Mouse (Mus musculus): ENCODE measurements around the gene Zp1. TPM values are rescaled to one million over a fixed set of nuclear protein-coding genes. Genes with fewer than 3 reads are reported as not detected.
A peak's percentile ranks its signal among the peaks of the same experiment; 100 is the strongest.

The Zp1 gene
- total and polyA plus RNA-seq, 2 experiments from 2014 or later = 0.82 to 1.4 TPM

GRCm38 (mm10) chr19:10952021-10952939 lies 31.8 kb upstream of the Zp1 start:
- 36% methylated on average over 11 of the region's 11 CpGs for WGBS
- H3K9ac ChIP-seq (replicated peaks; ENCODE audit: low read length, poor library complexity, severe bottlenecking) = no peak overlapping the region
- peaks cover 9% of the 10 kb centered on the region; the same call in 1 of the 2 replicates for H3K4me1 ChIP-seq (ENCODE audit: insufficient read depth, low read length)

GRCm38 (mm10) chr19:10949558-10949957 lies 29.1 kb upstream of the Zp1 start:
- WGBS = 35% methylated on average over 9 of the region's 9 CpGs
- Histone ChIP-seq H3K36me3 (ENCODE audit: insufficient read depth, low read length) (peaks cover 7% of the 10 kb centered on the region), H3K4me2 (ENCODE audit: low read depth, low read length, poor library complexity, severe bottlenecking) (peak overlapping the region; percentile 100), H3K9ac (replicated peaks; ENCODE audit: low read length, poor library complexity, severe bottlenecking) (no peak overlapping the region; the same call in 1 of the 2 replicates), H3K9me3 (ENCODE audit: low read length) (no peaks in the 10 kb centered on the region), H3K4me1 (ENCODE audit: insufficient read depth, low read length) (peaks cover 17% of the 10 kb centered on the region; the same call in 1 of the 2 replicates), H3K27me3 (ENCODE audit: insufficient read depth, low read length) (no peaks in the 10 kb centered on the region), H3K27ac (ENCODE audit: low read depth, low read length) (0 out of 2 replicates have a peak overlapping the region, but pooled peaks have one; percentile 18), H3K4me3 (ENCODE audit: low read depth, low read length) (peak overlapping the region; percentile 78)
- peak; percentile 18 for DNase-seq (ENCODE audit: low spot score)
- TF ChIP-seq CTCF (IDR thresholded peaks at IDR 0.05) = no peak
- peak; percentile 20; the same call in 1 of the 2 replicates for ATAC-seq (ENCODE audit: low FRiP score)

More at GRCm38 (mm10) chr19:10952021-10952939, 31.8 kb upstream of the Zp1 start:
- Histone ChIP-seq H3K27ac (ENCODE audit: low read depth, low read length) (0 out of 2 replicates have a peak overlapping the region, but pooled peaks have one; percentile 26), H3K27me3 (ENCODE audit: insufficient read depth, low read length) (no peaks in the 10 kb centered on the region), H3K9me3 (ENCODE audit: low read length) (no peaks in the 10 kb centered on the region), H3K36me3 (ENCODE audit: insufficient read depth, low read length) (no peaks in the 10 kb centered on the region), H3K4me3 (ENCODE audit: low read depth, low read length) (no peak overlapping the region), H3K4me2 (ENCODE audit: low read depth, low read length, poor library complexity, severe bottlenecking) (no peak overlapping the region)
- no peak for TF ChIP-seq CTCF (IDR thresholded peaks at IDR 0.05)
- DNase-seq (ENCODE audit: low spot score) (peak; percentile 50), ATAC-seq (ENCODE audit: low FRiP score) (no peak)

- Histone ChIP-seq H3K9ac (replicated peaks; ENCODE audit: low read length, poor library complexity, severe bottlenecking) (peak within 1 kb of the TSS; percentile 80), H3K27ac (ENCODE audit: low read depth, low read length) (0 out of 2 replicates have a peak within 1 kb of the TSS, but pooled peaks have one; percentile 18), H3K9me3 (ENCODE audit: low read length) (no peaks in the 10 kb centered on the region), H3K4me2 (ENCODE audit: low read depth, low read length, poor library complexity, severe bottlenecking) (peak within 1 kb of the TSS; percentile 100), H3K27me3 (ENCODE audit: insufficient read depth, low read length) (no peaks in the 10 kb centered on the region), H3K4me1 (ENCODE audit: insufficient read depth, low read length) (peaks cover 17% of the 10 kb centered on the region; the same call in 1 of the 2 replicates), H3K36me3 (ENCODE audit: insufficient read depth, low read length) (peaks cover 12% of the 10 kb centered on the region), H3K4me3 (ENCODE audit: low read depth, low read length) (peak within 1 kb of the TSS; percentile 78)
- 0% methylated on average over 30 of the region's 30 CpGs for WGBS
- no peak for TF ChIP-seq CTCF (IDR thresholded peaks at IDR 0.05)
- ATAC-seq (ENCODE audit: low FRiP score) (peak; percentile 97), DNase-seq (ENCODE audit: low spot score) (peak; percentile 99)
Observed at GRCm38 (mm10) chr19:10949112-10949511, 28.7 kb upstream of the Zp1 start, which contains the start of gene Ccdc86. Ccdc86 (minus strand) TSS chr19:10949266.

- no peak for TF ChIP-seq CTCF (IDR thresholded peaks at IDR 0.05)
- Histone ChIP-seq H3K36me3 (ENCODE audit: insufficient read depth, low read length) (peaks cover 17% of the 10 kb centered on the region), H3K4me2 (ENCODE audit: low read depth, low read length, poor library complexity, severe bottlenecking) (peak overlapping the region; percentile 100), H3K4me3 (ENCODE audit: low read depth, low read length) (peak overlapping the region; percentile 78), H3K27ac (ENCODE audit: low read depth, low read length) (no peak overlapping the region), H3K9me3 (ENCODE audit: low read length) (no peaks in the 10 kb centered on the region), H3K4me1 (ENCODE audit: insufficient read depth, low read length) (peaks cover 17% of the 10 kb centered on the region; the same call in 1 of the 2 replicates), H3K27me3 (ENCODE audit: insufficient read depth, low read length) (no peaks in the 10 kb centered on the region), H3K9ac (replicated peaks; ENCODE audit: low read length, poor library complexity, severe bottlenecking) (peak overlapping the region; percentile 80)
- DNase-seq (ENCODE audit: low spot score) = no peak
- 0 out of 2 replicates have a peak, but pooled peaks have one; percentile 1 for ATAC-seq (ENCODE audit: low FRiP score)
- under 1% methylated on average over 20 of the region's 20 CpGs for WGBS
Observed at GRCm38 (mm10) chr19:10948416-10948815, 28.0 kb upstream of the Zp1 start.

- peaks cover 25% of the 10 kb centered on the region for H3K36me3 ChIP-seq (ENCODE audit: insufficient read depth, low read length)
- TF ChIP-seq CTCF (IDR thresholded peaks at IDR 0.05) = no peak
- no peaks in the 10 kb centered on the region for H3K9me3 ChIP-seq (ENCODE audit: low read length)
- DNase-seq (ENCODE audit: low spot score) (no peak), ATAC-seq (ENCODE audit: low FRiP score) (no peak)
- no peak overlapping the region for H3K27ac ChIP-seq (ENCODE audit: low read depth, low read length)
- H3K4me2 ChIP-seq (ENCODE audit: low read depth, low read length, poor library complexity, severe bottlenecking) = peak overlapping the region; percentile 100
- 92% methylated on average over 5 of the region's 5 CpGs for WGBS
- peaks cover 17% of the 10 kb centered on the region; the same call in 1 of the 2 replicates for H3K4me1 ChIP-seq (ENCODE audit: insufficient read depth, low read length)
- H3K4me3 ChIP-seq (ENCODE audit: low read depth, low read length) = peak overlapping the region; percentile 78
- peak overlapping the region; percentile 80 for H3K9ac ChIP-seq (replicated peaks; ENCODE audit: low read length, poor library complexity, severe bottlenecking)
- no peaks in the 10 kb centered on the region for H3K27me3 ChIP-seq (ENCODE audit: insufficient read depth, low read length)
Observed at GRCm38 (mm10) chr19:10947219-10947618, 26.8 kb upstream of the Zp1 start.

Data from midbrain, postnatal 0 days (tissue).